Mouse (Mus musculus) lung, adult 2 months (tissue): Measurements from ENCODE around the gene Muc5b.

Experiments used
- CTCF ChIP-seq: fragments of 200-500 bp; IDR thresholded peaks from 2 replicates; pipeline ENCODE4 v1.5.1; 2011; ENCODE audit warnings: mild to moderate bottlenecking, low read length, control low read depth; ENCODE audit not compliant: insufficient read depth
- POLR2A ChIP-seq: fragments of 200-500 bp; IDR thresholded peaks from 2 replicates; pipeline ENCODE4 v1.6.1; 2011; ENCODE audit warnings: low read depth, mild to moderate bottlenecking, control low read depth, low read length, borderline replicate concordance; ENCODE audit errors: extremely low read depth

- TF ChIP-seq POLR2A (no peak), CTCF (no peak)
These were observed 21.4 kb upstream of the Muc5b start for GRCm38 (mm10) chr7:141817355-141818075.
